Mouse (Mus musculus): ENCODE data around the gene Exo1.

Exo1 gene

GRCm38 (mm10) chr1:175880453-175881296 is at the start of gene Exo1:
Gene Exo1 (plus strand): TSS chr1:175880581.
- peak; percentile 77 for DNase-seq (ENCODE audit: low read depth, low spot score)

DNA sequence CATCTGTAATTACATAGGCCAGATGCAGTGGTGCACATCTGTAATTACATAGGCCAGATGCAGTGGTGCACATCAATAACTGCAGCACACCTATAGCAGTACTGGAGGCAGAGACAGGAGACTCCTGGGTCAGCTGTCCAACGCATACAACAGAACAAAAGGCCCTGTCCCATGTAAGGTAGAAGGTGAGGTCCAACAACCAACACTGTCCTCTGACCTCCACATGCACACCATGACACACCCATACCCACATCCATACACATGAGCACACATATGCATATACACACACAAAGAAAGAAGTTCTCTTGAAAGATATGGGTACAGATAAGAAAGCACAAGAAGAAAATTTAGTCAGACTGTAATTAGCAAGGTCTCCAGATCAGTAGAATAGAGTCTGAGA is 24.9 kb upstream of the Exo1 start:
- DNase-seq (ENCODE audit: low read depth, low spot score), result no peak

DNA sequence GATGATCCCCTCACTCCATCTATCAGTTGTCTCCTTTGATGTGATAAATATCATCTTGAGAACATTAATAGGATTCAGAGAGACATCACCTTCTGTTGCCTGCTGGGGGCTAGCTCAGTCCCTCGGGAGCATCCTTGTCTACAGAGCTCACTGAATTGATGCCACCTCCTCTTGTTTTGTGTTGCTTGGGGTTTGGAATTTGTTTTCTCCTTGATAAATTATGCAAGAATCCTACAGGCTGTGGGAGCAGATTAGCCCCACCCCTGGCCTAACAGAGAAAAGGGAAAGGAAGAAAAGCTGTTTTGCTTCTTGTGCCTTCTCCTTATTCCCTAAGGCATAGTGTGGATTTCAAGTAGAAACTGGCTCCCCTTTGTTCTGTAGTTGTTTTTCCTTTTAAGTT is 13.3 kb upstream of the Exo1 start:
- DNase-seq (ENCODE audit: low read depth, low spot score), result no peak

DNA sequence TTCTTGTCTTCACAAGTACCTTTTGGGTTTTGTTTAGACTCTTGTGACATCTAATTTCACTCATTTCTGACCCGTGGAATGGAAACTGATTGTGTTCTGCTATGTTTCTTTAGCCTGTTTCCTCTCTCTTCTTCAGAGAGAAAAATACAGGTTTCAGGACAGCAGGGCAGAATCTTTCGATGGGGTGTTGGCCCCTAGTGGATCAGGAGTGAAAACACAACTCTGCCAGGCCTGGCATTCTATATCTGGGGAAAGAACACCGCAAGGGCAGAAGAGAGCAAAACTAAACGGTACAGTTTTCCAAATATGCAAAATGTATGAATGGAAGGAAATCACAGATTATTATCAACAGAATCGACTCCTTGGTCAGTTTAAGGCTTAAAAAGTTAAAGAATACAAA is 12.8 kb upstream of the Exo1 start:
- DNase-seq (ENCODE audit: low read depth, low spot score), result no peak

DNA sequence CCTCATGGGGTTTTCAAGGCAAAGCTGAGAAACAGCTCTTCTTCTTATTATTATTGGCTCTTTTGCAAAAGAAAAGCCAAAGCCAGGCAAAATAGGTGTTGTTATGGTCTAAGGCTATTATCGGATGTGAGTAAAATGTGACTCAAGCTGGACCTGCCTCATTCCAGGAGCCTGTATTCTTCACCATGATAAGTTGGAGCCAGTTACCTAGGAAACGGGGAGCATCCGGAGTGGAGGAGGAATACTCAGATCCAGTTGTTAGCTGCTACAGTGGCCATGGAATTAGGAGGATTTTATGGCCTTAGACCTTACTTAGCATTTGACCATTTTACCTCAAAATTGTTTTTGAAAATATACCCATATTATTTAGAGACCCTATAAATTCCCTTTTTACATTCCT is 9.7 kb upstream of the Exo1 start:
- no peak for DNase-seq (ENCODE audit: low read depth, low spot score)

DNA sequence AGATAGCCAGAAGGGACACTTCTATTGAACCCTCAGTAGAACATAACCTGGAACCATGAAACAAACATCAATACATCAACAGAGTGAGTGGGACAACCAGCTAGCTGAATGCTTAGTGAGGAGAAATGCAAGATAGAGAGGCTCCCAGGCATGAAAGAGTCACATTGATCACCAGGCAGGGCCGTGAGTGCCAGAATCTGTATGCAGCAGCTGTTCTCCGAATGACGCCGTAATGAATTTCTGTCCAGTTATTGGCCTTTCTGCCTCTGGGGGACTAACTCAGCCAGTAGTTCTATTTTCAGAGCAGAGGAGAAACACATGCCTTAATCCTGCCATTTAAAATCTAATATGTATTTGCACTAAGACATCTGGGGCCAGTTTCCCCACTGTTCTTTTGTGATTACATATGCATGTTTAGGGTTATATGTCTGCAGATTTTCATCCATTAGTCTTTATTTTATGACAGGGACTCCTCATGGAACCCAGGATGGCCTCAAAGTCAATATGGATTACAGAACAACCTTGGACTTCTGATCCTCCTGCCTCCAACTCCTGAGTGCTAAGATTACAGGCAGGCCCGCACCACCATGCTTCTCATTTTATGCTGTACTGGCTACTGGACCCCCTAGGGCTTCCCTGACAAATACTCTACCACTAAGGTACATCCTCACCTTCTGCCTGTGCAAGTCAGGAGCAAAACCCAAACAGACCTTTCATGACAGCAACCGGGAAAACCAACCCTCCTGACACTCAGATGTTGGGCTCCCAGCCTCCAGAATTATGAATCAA is 8.2 kb upstream of the Exo1 start:
- no peak for DNase-seq (ENCODE audit: low read depth, low spot score)

GRCm38 (mm10) chr1:175883398-175883797 is 3.0 kb downstream of the Exo1 start:
- DNase-seq (ENCODE audit: low read depth, low spot score), result no peak

DNA sequence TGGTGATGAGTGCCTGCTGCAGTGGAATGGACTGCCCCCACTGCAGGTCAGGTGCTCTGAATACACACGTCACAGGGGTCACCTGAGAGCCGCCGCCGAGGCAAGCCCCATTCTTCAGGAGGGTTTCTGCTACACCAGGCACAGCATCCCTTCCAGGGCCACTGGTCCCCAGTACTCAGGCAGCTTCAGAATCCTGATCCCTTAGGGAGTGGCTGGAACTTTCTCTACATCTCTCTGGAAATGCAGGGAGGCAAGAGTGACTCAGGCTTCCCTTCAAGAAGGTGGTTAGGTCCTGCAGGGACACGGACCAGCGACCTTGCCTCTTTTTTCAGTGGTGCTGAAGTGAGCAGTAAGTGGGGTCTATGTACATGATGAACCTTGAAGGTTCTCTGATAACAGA is 12.9 kb downstream of the Exo1 start:
- DNase-seq (ENCODE audit: low read depth, low spot score), result no peak

- DNase-seq (ENCODE audit: low read depth, low spot score), result no peak
Observed at GRCm38 (mm10) chr1:175893726-175894125, 13.3 kb downstream of the Exo1 start.

DNA sequence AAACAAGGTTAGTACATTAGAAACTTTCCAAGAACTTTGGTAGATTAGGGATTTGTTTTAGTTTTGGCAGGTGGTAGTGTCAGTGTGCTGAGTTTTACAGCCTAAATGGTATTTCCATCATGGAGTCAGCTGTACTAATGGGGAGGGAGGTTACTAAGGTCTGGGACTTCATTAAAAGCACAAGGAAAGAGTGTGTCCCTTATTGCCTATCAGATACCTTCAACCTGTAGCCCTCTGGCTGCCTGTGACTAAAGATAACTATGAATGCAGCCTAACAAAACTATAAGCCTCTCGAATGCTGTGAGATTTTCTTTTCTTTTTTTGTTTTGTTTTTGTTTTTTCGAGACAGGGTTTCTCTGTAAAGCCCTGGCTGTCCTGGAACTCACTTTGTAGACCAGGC is 30.8 kb downstream of the Exo1 start:
- no peak for DNase-seq (ENCODE audit: low read depth, low spot score)

DNA sequence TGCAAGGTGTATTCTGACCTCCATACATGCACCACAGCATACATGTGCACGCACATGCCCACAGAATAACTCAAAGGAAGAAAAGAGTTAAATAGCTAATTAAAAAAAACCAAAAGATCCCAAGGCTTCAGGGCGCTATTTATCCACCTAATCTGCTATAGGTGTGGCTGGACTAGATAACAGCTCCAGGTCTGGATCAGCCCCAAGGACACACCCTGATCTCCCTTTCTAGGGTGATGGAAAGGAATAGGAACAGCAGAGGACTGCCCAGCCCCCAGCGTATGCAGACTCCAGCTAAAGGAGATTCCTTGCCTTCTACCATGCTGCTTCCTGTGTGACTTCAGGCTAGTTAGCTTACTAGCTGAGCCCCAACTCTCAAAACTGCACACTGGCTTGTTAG is 31.7 kb downstream of the Exo1 start:
- no peak for DNase-seq (ENCODE audit: low read depth, low spot score)

- DNase-seq (ENCODE audit: low read depth, low spot score), result no peak
Observed at GRCm38 (mm10) chr1:175913728-175914303, 33.4 kb downstream of the Exo1 start.

DNA sequence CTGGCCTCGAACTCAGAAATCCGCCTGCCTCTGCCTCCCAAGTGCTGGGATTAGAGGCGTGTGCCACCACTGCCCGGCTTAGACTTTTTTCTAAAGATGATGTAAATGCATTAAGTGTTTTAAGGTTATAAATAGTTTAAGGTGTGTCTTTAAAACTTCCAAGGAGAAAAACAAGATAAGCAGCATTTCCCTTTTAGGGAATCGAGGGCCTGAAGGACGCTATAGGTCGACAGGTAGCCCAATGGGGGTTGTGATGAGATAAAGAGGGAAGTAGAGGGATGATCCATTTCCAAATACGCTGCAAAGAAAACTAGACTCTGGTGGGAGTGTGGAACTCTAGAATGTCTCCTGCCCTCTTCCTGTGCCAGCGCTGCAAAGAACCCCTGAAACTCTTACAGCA is 39.6 kb downstream of the Exo1 start, which contains the start of gene Gm38100:
Gene Gm38100 (plus strand): TSS at position 301 of the 400 bp plus-strand sequence.
- DNase-seq (ENCODE audit: low read depth, low spot score), result no peak

GRCm38 (mm10) chr1:175921091-175921490 is 40.7 kb downstream of the Exo1 start:
- DNase-seq (ENCODE audit: low read depth, low spot score), result no peak

DNA sequence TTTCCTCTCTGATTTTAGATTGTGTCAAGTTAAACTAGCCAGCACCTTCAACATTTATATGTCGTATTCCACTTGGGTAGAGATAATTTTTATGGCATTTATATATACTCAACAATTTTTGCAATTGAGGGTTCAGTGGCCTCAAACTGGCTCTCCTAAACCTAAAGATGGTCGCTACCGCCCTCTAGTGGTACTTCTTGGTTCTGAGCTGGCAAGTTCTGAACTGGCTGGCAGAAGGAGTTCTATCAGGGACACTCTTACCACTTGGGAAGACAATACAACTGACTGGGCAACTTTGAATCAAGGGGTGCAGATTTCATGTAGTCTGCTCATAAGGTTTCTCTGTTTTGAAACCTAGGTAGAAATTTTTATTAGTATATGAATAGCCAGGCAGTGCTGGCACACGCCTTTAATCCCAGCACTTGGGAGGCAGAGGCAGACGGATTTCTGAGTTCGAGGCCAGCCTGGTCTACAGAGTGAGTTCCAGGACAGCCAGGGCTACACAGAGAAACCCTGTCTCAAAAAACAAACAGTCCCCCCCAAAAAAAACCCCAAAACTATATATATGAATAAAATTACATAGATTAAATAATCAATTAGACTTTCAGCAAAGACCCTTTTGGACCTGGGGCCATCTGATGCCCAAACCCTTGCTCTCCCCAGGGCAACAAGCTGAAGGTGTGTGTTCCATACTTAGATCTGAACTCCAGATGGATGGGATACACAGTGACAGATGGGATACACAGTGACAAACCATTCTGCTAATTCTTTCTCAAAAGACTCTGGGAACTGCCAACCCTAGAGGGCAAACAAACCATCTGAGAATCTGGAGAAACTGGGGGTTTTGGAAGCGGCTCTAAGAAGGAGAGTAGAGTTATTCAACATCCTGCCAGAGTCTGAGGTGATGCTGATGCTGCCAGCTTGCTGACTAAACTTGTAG is 43.7 kb downstream of the Exo1 start:
- DNase-seq (ENCODE audit: low read depth, low spot score), result peak; percentile 35

GRCm38 (mm10) chr1:175931391-175931790 is 51.0 kb downstream of the Exo1 start:
- no peak for DNase-seq (ENCODE audit: low read depth, low spot score)

- DNase-seq (ENCODE audit: low read depth, low spot score), result peak; percentile 77
Observed at GRCm38 (mm10) chr1:175936282-175936737, 55.9 kb downstream of the Exo1 start.

- DNase-seq (ENCODE audit: low read depth, low spot score), result no peak
Observed at GRCm38 (mm10) chr1:175938731-175939130, 58.4 kb downstream of the Exo1 start.

GRCm38 (mm10) chr1:175943168-175943567 is 62.8 kb downstream of the Exo1 start:
- no peak for DNase-seq (ENCODE audit: low read depth, low spot score)

DNA sequence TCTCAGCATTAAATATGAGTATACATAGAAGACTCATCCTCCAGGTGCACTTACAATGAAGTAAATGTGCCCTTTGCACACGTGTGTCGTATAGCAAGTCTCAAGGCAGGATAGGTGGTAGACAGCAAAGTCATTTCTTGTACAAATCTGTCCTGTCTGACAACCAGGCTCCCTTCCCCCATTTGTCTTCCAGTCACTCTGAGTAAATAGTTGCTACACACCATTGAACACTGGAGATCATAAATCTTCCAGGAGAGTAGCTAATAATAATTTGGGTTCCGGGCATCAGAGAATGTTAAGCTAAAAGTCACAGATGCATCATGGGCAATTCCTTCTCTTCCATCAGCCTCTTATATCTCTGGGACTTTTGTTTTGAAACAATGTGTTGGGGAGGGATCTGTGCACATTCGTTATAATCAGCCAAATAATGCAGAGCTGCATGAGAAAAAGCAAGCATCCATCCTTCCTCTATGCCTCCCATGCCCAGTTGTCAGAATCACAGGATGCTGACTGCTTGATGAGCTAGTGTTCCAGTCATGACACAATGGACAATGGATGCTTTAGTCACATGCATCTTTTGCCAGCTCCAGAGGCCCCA is 66.4 kb downstream of the Exo1 start:
- peak; percentile 17 for DNase-seq (ENCODE audit: low read depth, low spot score)

DNA sequence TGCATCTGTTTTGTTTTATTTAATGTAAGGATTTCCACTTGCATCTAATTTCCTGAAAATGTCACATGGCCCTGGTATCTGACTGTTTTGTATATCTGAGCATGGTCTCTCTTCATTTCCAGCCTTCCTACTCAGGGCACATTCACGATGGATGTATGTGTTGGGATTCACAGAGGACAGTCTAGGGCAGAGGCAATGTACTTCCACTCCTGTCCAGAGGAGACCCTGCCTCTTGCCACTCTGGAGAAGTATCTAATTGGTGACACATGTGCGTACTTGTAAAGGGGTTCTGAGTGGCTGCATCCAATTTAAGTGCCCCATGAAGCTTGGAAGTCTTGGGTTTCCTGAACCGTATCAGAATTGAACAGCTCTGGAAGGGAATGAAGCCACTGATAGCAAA is 70.0 kb downstream of the Exo1 start:
- DNase-seq (ENCODE audit: low read depth, low spot score), result no peak

Data from telencephalon, adult 2 months (tissue).